Mouse (Mus musculus) kidney, embryonic 15.5 days (tissue): ENCODE data around the gene Gm26727. TPM values are rescaled to one million over a fixed set of nuclear protein-coding genes. Genes with fewer than 3 reads are reported as not detected.

Experiments used
- polyA plus RNA-seq: library from polyadenylated mRNA; unstranded; fragments of >200 nt; fragmentation: Nextera tagmentation; extraction: Ambion mirVana; gene quantifications from 2 replicates; pipeline ENCODE4 v1.2.1, GENCODE M21; 2015

Gene Gm26727
- polyA plus RNA-seq, 1 experiment from 2014 or later: not detected

Other genes starting within 250 kb of the Gm26727 start
- gene Gm21830, start 19.5 kb downstream of the Gm26727 start, polyA plus RNA-seq: not detected in 2 replicates
- not detected in 2 replicates for gene Xirp2, start 12.8 kb upstream of the Gm26727 start, polyA plus RNA-seq
- 6.0 and 6.5 TPM in 2 replicates for gene B3galt1, start 132.7 kb upstream of the Gm26727 start, polyA plus RNA-seq